Mouse (Mus musculus) 3134 (cell line): ENCODE data around the gene Mfap1a.

Experiments
- DNase-seq: peaks from one replicate; pipeline ENCODE4 v3.0.0-alpha.2; 2011; ENCODE audit warnings: low spot score; ENCODE audit not compliant: insufficient read length; ENCODE audit errors: extremely low read depth

The Mfap1a gene

DNA sequence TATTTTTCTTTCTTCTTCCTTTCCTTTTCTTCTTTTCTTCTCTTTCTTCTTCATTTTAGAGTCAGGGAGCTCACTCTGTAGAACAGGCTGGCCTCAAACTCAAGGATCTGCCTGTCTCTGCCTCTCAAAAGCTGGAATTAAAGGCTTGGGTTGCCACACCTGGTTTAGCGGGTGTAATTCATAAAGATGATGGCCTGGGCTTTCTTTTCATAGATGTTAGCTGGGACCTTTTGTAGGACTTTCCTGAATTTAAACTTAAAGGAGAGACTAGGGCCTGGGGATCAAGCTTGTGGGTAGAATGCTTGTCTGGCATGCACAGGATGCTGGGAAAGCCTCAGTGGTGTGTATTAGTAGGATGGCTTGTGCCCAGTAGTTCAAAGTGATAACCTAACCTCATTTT is 62.3 kb downstream of the Mfap1a start, which contains the start of gene Ell3:
TSS of gene Ell3 (minus strand) at position 101 of the 400 bp plus-strand sequence.
- no peak for DNase-seq

DNA sequence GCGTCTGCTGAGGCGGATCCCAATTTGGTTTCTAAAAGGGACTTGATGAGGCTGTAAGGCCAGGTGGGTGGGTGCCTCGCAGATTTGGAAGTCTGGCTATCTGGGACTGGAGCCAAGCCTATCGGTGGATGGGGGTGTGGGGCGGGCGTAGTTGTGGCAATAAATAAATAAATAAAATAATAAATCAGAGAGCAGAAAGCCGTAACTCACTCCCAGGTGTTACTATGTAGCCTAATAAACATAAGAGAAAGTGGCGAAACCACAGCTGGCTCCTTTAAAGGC is 63.5 kb downstream of the Mfap1a start:
- DNase-seq, result no peak

DNA sequence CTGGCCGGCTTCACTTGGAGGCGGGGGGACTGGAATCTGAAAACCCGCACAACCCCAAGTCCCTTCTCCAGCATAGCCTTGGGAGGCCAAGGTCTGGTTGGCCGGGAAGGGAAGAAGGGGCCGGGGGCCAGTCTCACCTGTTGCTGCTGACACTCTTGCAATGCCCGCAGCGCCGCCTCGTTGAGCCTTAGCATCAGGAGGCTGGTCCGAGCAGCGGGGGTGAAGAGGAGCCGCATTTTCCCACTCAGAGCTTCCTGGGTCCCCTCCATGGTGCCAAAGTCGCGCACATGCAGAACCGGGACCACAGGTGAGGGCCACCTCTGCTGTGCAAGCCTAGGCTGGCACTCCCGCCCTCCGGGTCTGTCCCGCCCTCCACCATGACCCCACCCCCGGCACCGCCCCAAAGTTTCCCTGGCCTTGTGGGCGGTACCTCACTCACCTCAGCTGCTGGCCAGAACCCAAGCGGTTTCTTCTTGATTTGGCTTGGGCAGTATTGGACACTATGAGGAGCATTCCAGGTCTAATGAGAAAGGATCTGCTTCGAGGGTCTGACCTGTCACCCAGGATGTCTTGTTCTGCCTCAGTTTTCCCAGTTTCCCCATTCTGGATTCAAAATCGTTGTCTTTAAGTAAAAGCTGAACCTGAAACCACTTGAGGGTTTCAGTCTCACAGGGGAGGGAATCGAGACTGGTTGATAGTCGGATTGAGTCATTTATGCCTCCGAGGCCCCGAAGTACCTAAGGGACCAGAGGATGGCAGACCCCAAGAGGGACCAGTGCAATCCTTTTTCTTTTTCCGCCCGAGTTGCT is 64.0 kb downstream of the Mfap1a start:
- DNase-seq, result peak; percentile 31
